Mouse (Mus musculus): ENCODE measurements around the gene Dnajc7.
"Not testable (repeated sequence)": the region's sequence is repeated elsewhere in the genome, so short reads cannot be mapped to it uniquely, and the experiment has no call there.

The Dnajc7 gene

DNA sequence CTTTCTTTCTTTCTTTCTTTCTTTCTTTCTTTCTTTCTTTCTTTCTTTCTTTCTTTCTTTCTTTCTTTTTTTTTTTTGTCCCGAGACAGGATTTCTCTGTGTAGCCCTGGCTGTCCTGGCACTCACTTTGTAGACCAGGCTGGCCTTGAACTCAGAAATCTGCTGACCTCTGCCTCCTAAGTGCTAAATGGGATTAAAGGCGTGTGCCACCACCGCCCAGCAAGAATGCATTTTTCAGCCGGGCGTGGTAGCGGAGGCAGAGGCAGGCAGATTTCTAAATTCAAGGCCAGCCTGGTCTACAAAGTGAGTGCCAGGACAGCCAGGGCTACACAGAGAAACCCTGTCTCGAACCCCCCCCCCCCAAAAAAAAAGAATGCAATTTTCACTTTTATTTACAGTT is 3.1 kb downstream of the Dnajc7 start:
- not testable (repeated sequence) for DNase-seq (ENCODE audit: low read depth)

DNA sequence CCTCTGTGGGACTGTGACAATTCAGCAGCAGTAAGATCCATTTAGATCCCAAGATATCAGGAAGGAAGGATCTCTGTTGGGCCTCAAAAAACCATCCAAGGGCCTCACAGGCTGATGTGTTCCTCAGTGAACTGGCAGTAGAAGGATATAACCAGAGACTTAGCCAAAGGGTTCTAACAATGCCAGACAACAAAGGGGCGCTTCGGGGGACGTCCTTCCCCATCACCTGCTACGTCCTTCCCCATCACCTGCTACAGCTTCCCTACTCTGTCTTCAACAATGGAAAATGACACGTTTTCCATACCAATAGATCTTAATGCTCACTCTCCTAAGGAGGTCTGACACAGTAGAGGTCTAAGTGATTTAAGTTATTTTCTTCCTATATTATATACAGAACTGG is 3.6 kb downstream of the Dnajc7 start:
- DNase-seq (ENCODE audit: low read depth): no peak

- peak; percentile 71 for DNase-seq (ENCODE audit: low read depth)
These were observed 6.7 kb downstream of the Dnajc7 start for GRCm38 (mm10) chr11:100613241-100613640.

DNA sequence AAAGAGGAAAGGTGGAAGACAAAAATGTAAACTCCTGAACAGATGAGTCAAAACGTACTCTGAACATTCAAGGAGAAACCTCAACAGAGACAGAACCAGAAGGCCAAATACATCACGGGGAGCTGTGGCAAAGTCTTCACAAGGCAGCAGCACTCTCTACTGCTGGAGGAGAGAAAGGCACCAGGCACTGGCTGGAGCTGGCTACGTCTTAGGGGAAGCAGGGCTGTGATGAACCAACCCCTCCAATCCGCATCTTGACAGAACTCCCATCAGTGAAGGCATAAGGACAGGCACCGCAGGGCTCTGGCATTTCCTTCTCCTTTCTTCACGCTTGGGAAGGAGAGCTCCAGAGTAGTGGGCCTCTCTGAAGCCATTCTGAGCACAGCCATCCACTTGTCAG is 8.3 kb downstream of the Dnajc7 start:
- no peak for DNase-seq (ENCODE audit: low read depth)

GRCm38 (mm10) chr11:100609997-100610680 is 9.8 kb downstream of the Dnajc7 start:
- DNase-seq (ENCODE audit: low read depth): no peak

- DNase-seq (ENCODE audit: low read depth): no peak
These were observed 10.5 kb downstream of the Dnajc7 start for GRCm38 (mm10) chr11:100609355-100609996.

GRCm38 (mm10) chr11:100608796-100609195 is 11.2 kb downstream of the Dnajc7 start:
- no peak for DNase-seq (ENCODE audit: low read depth)

- DNase-seq (ENCODE audit: low read depth): no peak
These were observed 12.8 kb downstream of the Dnajc7 start for GRCm38 (mm10) chr11:100607121-100607520.

- no peak for DNase-seq (ENCODE audit: low read depth)
These were observed 14.5 kb downstream of the Dnajc7 start for GRCm38 (mm10) chr11:100605451-100605850.

GRCm38 (mm10) chr11:100604321-100605005 is 15.5 kb downstream of the Dnajc7 start:
- DNase-seq (ENCODE audit: low read depth): peak; percentile 48

GRCm38 (mm10) chr11:100603813-100604212 is 16.2 kb downstream of the Dnajc7 start:
- no peak for DNase-seq (ENCODE audit: low read depth)

- DNase-seq (ENCODE audit: low read depth): no peak
These were observed 16.8 kb downstream of the Dnajc7 start for GRCm38 (mm10) chr11:100603155-100603554.

- DNase-seq (ENCODE audit: low read depth): no peak
These were observed 18.6 kb downstream of the Dnajc7 start for GRCm38 (mm10) chr11:100601372-100601771.

DNA sequence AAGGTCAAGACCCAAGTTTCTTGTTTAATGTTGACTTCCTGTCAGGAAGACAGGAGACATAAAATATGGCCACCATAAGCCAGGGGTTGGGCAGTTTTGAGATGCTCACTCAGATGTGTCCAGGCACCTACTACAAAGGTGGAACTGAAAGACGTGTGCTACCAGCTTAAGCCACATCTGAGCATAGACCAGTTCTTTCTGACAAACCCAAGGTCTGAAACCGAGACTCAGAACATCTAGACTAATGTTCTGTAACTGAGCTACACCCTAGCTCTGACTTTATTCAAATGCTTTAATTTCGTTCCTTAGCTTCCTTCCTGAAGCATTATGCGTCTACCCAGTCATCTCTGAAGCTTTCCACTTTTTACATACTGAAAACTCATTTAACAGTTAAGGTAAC is 21.9 kb downstream of the Dnajc7 start:
- no peak for DNase-seq (ENCODE audit: low read depth)

DNA sequence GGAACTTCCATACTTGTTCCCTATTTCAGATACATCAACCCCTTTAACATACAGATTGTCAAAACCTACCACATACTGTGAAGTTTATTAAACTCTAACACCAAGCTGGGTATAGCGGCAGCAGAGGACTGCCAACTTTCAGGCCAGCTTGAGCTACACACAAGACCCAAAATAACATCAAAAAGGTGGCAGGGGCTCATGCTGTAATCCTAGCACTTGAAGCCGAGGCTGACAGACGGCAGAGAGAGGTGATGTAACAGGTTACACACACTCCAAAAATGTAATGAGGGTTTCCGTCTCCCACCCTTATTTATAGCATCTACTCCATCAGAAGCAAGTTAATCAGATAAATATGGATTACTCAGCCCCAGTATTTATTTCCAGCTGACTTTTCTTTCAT is 24.4 kb downstream of the Dnajc7 start:
- DNase-seq (ENCODE audit: low read depth): no peak

DNA sequence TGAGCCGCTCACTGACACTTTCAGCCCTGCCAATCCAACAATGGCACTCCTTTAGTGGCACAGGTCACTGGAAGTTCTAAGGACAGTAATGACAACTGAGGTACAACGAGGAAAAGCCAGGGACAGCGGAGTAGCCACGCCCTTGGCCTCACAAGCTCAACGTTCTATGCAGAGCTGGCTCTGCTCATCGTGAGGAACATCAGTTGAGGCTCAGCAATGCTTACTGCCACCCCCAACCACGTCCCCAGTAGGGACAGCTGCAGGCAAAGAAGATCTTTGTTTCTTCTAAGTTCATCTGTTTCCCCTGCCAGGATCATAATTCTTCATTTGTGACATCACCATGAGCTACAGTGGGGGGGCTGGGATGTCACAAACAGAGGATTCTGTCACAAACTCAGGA is 25.4 kb downstream of the Dnajc7 start:
- no peak for DNase-seq (ENCODE audit: low read depth)

- no peak for DNase-seq (ENCODE audit: low read depth)
These were observed 27.5 kb downstream of the Dnajc7 start for GRCm38 (mm10) chr11:100592346-100593046.

DNA sequence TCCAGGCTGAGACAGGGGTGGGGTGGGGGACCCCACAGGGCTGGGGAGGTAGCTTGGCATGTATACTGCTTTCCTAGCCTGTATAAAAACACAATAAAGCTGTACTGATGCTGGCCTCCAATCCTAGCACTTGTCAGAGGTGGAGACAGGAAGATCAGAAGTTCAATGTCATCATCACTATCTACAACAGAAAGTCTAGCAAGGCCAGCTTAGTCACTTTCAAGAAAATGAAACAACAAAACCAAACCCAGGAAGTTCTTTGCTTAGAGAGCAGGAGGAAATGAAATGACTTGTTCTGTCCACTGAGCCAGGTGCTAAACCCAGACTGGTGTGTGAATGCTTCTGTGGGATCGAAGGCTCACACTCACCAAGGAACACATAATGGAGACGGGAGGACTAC is 31.5 kb downstream of the Dnajc7 start:
- DNase-seq (ENCODE audit: low read depth): no peak

- no peak for DNase-seq (ENCODE audit: low read depth)
These were observed 34.8 kb downstream of the Dnajc7 start for GRCm38 (mm10) chr11:100585148-100585547.

GRCm38 (mm10) chr11:100584561-100584961 is 35.4 kb downstream of the Dnajc7 start:
- DNase-seq (ENCODE audit: low read depth): no peak

GRCm38 (mm10) chr11:100582836-100583235 is 37.1 kb downstream of the Dnajc7 start:
- no peak for DNase-seq (ENCODE audit: low read depth)

DNA sequence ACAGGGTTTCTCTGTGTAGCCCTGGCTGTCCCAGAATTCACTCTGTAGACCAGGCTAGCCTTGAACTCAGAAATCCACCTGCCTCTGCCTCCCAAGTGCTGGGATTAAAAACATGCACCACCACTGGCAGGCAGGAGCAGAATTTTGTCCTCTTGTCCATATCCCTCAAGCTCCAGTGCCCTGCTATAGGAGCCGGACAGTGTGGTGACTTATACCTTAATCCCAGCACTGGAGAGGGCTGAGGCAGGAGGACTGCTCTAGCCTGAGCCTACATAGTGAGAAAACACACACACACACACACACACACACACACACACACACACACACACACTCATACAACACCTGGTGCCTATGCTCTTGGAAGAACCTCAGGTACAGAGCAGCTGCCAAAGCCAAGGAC is 37.6 kb downstream of the Dnajc7 start:
- DNase-seq (ENCODE audit: low read depth): not testable (repeated sequence)

DNA sequence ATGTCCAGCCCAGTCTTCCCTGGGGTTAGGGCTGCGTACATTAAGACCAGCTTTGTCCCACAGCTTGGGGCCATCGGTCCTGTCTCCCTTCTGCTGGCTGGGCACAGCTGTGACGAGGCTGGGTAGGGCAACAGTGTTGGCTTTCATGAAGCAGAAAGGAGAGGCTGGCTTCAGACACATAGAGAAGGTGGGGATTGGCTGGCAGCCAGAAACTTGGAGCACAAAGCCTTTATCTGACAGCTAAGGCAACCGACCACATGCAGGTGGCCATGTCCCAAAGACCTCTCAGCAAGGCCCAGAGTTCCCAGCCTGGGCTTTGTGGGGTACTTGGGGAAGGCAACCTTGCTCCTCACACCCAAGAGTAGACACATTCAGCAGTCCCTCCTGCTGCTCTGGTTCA is 38.2 kb downstream of the Dnajc7 start:
- DNase-seq (ENCODE audit: low read depth): peak; percentile 18
